Mouse (Mus musculus): ENCODE data around the gene Tmem255b.

DNA sequence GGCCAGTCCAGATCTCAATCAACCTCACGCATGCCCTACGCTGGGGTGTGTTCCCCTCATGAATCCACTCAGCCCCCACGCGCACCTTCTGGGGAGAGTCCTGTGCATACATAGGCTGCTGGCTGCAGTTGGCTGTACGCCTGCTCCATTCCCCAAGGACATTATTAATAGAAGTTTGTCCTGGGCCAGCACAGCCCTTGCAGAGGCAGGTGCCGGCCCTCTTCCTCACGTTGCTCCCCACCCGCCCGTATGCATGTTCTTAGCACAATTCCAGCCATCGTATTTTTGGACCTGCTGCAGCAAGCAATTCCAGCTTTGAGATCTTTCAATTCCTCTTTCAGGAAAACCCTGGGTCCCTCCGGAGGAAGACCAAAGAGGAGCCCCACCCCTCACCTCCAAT is 58.0 kb downstream of the Tmem255b start:
- TF ChIP-seq POLR2A (IDR thresholded peaks at IDR 0.05; ENCODE audit: low read depth, low read length), result no peak
- TF ChIP-seq CTCF (IDR thresholded peaks at IDR 0.05; ENCODE audit: borderline replicate concordance, insufficient read depth, low read length), result no peak
